Mouse (Mus musculus) v-Abl transformed pro-B cells (cell line): ENCODE data around the gene Phf21a.

Source experiments
- in situ Hi-C, 2 experiments: fragments of 400-800 bp; cut with MboI; formaldehyde crosslinking; loops; one replicate each; pipeline ENCODE4 v1.15.1; 2025; ENCODE audit not compliant: unreplicated experiment in 2 of 2

The Phf21a gene

DNA sequence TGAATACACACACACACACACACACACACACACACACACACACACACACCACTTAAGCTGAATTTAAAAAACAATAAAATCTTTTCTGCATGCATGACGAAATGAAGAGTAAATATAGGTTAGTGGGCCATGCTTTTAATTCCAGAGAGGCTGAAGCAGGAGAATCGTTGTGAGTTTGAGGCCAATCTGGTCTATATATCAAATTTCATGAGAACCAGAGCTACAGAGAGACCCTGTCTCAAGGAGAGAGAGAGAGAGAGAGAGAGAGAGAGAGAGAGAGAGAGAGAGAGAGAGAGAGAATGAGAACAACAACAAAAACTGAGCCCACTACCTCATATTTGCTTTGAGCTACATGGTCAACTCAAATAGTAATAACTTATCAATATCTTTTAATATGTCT, at the start of gene Phf21a:
TSS of gene Phf21a (plus strand) at position 301 of the 400 bp plus-strand sequence.
- in situ Hi-C loops: no loop called here

DNA sequence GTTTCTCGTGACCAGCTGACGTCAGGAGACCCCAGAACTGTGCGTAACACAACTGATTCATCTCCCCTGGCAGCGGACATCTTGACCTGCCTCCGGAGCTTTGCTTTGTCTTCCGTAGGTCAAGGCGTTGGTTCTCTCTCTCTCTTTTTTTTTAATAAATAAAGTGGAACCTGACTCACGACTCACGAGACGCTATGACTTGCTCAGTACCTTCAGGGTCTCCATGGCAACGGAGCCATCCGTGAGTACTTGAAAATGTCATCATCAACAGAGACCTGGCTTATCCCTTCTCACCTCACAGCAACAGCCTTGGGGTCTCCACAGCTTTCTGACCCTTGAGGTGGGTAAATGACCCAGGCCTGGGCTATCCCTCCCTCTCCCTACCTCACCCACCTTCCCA, 49.6 kb upstream of the Phf21a start:
- in situ Hi-C loops: no loop called here

DNA sequence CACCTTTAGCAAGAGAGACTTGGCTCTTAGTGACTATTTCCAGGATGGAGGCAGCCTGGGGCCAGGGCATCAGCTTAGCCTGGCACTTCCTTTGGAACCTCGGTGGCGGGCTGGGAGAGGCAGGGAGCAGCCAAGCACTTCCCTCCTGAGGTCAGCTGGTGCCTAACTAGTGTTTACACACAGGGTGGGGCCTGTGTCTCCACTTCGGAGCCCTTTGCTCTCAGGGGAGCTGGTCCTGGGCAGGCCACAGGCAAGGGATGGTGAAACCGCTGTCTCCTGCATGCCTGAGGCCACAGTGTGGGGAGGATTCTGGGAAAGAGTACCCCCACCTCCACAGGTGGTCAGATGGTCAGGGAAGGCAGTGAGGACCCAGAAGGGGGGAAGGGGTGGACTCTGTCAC, 45.3 kb upstream of the Phf21a start:
- in situ Hi-C loops: no loop called here

DNA sequence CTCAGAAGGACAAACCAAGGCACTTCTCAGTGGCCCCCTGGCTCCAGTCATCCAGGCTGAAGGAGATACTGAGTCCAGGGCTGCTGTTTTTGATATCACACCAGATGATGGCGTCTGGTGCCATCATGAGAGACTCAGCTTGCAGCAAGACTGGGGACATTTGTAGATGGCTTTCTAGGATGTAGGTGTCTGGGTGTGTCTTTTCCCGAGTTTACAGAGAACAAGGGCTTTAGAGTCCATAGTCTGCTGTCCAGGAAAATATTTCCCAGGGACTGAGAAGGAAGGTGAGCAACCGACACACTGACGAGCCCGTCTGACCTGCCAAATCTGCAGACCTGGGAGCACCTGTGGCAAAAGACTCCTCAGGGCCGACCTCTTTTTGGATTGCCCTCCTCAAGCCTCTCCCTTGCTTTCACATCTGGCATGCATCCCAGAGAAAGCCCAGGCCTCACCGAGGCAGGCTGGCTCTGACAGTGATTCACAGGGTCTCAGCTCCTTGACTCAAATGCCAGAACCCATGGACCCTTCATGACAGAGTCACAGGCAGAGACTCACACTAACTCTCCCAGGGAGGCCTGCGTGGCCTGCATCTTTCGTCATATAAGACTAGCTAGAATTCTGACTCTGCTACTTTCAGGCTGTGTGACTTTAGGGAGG, 44.8 kb upstream of the Phf21a start:
- in situ Hi-C loops: no loop called here

DNA sequence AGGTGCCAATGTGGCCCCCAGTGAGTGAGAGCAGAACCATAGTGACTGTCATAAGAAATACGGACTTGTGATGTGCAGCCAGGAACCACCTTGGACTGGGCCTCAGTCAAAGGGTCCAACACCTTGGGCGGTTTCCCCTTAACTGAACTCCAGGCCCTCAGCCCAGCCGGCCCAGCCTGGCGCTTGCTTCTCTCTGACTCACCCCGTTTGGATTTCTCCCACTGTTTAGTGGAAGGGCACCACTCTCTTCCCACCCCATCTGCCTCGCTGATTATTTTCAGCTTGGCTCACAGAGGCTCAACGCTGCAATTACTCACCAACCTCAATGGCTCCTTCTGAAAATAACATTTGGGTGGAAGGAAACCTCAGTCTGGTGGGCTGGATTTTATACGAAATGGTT, 40.7 kb upstream of the Phf21a start:
- in situ Hi-C loops: no loop called here

DNA sequence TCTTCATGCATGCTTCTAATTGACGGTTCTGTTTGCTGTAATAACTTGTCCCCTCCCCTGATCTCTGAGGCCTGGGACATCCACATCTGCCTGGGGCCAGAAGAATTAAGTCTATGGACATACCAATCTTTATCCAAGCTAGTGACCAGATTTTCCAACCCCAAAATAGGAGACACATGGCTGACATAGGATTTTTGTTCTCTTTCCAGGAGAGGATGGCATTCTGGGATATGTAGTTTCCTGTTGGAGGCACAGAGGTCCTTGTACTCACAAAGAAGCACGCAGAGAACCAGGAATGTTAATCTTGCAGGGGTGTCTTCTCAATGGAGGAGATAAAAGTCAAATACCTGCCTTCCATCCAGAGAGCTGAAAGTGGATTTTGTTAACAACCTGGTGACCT, 40.2 kb upstream of the Phf21a start:
- in situ Hi-C loops: no loop called here

DNA sequence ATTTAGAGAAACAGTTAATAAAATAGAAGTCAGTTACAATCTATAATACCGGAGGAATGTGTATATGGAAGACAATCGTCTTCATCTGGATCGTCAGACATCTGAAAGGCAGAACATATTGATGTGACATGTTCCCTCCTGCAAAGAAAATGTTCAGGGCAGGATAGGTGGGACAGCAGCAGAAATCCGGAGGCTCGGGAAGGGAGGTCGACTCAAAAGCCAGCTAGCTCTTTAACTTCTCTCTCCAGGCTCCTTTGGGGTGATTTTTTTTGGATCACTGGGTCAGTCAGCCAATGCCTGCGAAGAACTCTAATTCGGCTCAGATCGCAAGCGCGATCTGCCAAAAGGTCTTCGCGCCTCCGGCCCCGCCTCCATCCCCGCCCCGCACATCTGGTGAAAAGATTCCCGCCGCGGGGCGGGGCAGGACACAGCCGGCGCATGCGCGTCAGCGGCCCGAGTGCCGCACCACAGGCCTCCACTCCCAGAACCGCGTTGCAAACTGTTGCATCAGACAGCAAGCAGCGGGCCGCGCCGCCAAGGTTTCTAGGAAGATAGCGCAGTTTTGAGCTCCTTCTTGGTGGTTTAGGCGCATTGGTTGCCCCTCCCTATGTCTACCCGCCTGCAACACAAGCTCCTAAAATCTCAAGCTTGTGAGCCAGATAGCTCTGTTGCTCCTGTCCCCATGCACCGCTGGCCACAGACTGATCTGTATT, 37.7 kb upstream of the Phf21a start:
- in situ Hi-C loops: loop anchor here (5.0 kb wide), 4 partner anchors 68 to 272 kb away; partner anchors contain the start of gene Chrm4 (in 1 of the 2)

DNA sequence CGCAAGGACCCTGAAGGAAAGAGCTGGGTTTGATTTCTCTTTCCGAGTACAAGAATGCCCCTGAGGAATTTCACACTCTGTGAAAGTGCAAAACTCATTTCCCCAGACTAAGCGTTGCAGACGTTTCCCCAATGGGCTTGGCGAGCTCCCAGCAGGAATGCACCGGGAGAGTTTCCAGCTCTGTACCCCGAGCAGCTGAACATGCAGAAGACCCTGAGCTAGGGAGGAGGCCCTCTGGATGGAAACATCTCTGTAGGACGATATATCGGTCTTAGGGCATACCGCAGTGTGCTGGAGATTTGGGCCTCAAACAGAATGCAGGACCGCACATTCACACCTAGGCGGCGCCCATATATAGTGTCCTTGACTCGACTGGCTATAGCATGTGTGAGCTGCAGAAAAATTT, 37.1 kb upstream of the Phf21a start:
- in situ Hi-C loops: loop anchor here (5.0 kb wide), 4 partner anchors 69 to 271 kb away; partner anchors contain the start of gene Chrm4 (in 1 of the 2)

DNA sequence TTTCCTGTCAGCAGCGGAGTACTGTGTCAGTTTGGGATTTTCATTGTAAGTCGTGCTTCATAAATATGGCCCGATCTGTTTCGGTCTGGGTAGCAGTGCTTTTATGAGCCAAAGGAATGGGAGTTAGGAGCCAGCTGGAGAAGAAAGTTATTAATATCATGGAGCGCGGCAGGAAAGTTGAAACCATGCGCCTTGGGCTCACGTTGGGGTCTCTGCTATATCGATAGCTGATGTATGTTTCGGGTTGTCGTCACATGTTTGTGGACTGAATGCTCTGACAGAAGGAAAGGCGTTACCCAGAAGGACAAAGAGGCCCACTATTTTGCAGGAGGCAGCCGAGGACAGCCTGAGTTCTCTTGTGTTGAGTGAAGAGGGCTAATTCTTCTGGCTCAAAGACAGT, 36.2 kb upstream of the Phf21a start:
- in situ Hi-C loops: loop anchor here (5.0 kb wide), 4 partner anchors 69 to 271 kb away; partner anchors contain the start of gene Chrm4 (in 1 of the 2)

DNA sequence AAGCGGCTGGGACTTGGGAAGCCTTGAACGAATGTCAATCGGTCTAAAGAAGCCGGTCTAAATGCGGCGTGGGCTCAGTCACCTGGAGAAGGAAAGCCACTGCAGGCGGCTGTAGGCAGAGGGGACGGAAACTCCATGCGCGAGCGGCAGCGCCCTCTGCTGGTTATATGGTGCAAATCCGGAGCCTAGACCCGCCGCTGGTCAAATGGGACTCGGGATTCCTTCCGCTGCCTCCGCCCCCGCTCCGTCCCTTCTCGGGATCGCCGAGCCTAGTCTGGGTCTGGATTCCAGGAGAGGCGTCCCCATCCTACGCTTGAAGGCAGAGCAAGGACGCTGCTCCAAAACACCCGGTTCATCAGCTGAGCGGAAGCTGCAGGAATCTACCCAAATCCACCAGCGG, 34.4 kb upstream of the Phf21a start:
- in situ Hi-C loops: loop anchor here (5.0 kb wide), 4 partner anchors 71 to 269 kb away; partner anchors contain the start of gene Chrm4 (in 1 of the 2)

DNA sequence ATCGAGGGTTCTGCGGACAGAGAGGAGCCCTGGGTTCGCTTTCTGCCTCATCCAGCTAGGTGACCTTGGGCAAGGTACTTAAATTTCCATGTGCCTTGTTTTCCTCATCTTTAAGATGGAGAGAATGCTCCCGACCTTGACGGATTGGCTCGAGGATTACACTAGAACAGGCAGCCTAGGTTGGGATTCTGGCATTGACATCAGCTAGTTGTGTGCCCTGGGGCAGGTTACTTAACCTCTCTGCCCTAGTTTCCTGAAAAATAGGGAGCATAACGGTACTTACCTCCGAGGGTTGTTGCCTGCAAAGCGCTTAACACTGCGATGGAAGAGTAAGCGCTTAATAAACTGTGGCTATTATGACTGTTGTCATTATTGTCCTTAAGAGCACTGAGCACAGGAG, 34.0 kb upstream of the Phf21a start:
- in situ Hi-C loops: loop anchor here (5.0 kb wide), 4 partner anchors 72 to 268 kb away; partner anchors contain the start of gene Chrm4 (in 1 of the 2)

DNA sequence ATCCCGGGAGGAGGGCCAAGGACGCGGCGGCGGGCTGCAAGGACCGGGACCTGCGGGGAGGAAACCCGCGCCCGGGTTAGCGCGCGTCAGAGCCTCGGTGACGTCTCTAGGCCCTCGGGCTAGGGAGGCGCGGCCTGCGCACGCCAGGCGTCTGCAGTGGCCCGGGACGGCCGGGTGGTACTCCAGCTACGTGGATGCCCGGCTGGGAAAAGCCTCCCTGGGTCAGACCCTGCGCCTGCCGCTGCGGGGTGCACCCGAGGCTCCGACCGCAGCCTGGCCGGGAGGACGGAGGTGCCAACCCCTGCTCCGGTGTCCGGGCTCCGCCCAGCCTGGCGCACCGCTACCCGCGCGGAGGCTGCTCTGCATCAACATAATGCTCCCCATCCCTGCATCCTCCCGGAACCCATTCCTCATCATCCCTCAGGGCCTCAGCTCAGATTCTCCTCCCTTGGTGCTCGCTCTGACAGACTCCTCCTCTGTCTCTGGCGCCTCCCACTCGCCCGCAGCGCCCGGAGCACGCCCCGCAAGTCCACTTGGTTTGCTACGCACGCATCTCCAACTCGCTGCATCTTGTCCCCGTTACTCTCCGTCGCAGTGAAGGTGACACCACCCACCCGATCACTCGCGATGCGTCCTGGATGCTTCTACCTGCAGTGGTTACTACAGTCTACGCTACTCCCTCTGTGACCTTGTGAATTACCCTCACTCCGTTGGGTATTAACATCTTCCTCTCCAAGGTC, 33.3 kb upstream of the Phf21a start:
- in situ Hi-C loops: loop anchor here (5.0 to 10.0 kb wide), 5 partner anchors 72 to 275 kb away; partner anchors contain the start of gene Chrm4 (in 1 of the 2)

DNA sequence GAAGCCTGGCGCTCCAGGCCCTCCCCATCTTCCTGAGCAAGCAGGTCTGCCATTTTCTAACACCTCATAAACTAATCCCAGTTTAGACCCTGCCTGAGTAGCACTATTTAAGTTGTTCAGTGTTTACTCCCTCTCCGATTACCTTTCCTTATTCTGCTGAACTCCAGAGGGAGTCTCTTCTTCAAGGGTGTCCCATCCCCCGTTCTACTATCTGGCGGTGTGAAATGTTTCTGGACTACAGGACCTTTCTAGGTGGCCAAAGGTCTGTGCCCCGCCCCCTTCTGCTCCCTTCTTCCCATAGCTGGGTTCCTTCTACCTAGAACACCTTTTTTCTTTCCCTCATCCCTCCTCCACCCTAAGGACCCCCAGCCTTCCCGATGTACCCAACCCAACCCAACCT, 32.6 kb upstream of the Phf21a start:
- in situ Hi-C loops: loop anchor here in 1 of 2 experiments (10.0 kb wide), 1 partner anchor 275 kb away; no protein-coding TSS in a partner anchor

DNA sequence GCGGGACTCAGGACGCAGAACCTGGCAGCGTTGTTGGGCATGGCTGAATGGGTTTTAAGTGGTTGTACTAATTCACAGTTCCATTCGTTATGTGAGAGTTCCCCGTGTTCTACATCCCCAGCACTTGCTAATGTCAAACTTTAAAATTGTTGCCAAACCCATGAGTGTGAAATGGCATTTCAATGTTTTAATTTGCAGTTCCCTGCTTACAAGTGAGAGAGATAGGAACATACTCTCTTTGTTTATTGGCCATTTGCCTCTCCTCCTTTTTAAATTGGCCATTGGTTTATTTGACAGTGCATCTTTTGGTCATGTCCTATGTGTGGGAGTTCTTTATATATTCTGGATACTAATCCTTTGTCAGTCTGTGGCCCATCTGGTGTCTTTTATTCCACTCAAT, 31.6 kb upstream of the Phf21a start:
- in situ Hi-C loops: loop anchor here in 1 of 2 experiments (10.0 kb wide), 1 partner anchor 277 kb away; no protein-coding TSS in a partner anchor

DNA sequence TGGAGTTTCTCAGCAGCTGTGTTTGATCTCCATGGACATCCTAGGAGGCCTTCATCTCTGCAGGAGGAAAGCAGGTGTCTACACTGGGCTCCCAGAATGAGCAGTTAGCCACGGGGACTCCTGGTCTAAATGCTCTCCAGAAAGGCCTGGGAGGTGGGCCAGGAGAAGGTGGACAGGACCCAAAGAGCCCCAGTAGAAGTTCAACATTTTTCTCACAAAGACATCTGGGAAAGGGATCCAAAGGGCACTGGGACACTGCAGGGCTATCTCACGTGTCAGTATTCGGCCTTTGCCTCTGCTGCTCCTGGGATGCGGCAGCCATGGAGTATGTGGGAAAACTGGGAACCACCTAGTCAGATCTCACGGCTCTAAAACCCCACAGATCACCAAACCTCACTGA, 29.8 kb upstream of the Phf21a start:
- in situ Hi-C loops: loop anchor here in 1 of 2 experiments (10.0 kb wide), 1 partner anchor 278 kb away; no protein-coding TSS in a partner anchor

DNA sequence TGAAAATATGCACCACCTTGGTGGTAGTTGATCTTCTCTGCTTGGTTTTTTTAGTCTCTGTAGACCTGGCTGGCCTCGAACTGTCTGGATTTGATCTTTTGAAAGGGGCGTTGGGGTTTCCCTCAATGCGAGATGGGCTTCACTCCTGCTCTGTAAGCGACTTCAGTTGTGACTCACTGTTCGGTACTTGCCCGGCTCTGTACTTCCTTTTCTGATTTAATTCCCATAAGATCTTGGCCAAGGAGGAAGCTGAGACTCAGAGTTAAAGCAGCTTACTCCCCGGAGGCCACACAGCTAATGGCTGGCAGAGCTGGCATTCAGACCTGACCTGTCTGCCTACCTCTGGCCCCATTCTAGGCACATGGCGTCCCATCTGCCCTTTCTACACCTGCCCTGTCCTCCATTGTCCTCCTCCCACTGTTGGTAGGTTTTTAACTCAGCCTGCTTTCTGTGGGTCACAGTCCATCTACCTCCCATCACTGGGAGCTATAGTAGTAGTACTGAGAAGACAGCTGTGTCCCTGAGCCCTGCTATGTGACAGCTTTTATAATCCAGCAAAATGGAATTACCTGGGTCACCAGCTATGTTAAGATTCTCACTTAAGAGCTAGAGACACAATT, 27.5 kb upstream of the Phf21a start:
- in situ Hi-C loops: loop anchor here in 1 of 2 experiments (10.0 kb wide), 1 partner anchor 281 kb away; no protein-coding TSS in a partner anchor

DNA sequence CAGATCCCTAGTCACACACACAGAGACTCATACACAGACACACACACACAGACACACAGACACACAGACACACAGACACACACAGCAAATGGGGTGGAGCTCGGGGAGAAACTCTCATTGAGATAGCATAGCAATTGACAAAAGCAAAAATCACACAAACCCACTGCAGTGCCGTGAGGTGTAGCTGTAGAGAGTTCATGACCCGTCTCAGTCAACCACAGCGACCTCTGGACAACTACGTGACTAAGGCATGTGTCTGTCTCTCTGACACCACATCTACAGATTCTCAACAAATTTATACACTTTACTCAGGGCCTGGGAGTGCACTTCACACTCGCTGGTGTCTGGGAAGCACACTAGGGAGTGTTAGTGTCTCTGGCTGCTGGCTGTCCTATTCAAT, 27.0 kb upstream of the Phf21a start:
- in situ Hi-C loops: loop anchor here in 1 of 2 experiments (10.0 kb wide), 1 partner anchor 281 kb away; no protein-coding TSS in a partner anchor

DNA sequence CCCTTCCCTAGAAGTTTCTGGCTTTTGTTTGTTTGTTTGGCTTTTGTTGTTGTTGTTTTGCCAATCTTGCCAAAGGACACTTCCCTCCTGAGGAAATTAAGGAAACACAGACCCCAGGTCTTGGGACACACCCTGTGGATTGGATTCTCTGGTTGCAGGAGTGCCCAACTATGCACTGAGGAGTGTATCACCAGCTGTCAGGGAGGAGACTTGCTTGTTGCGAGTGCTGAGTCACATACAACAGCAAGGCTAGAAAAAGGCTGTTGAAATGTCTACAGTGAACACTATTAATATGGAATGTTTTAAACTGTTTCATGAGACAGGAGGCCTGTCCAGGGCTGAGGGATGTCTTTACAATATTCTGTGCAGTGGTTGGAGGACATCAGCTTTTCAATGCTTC, 26.0 kb upstream of the Phf21a start:
- in situ Hi-C loops: loop anchor here in 1 of 2 experiments (10.0 kb wide), 1 partner anchor 282 kb away; no protein-coding TSS in a partner anchor

DNA sequence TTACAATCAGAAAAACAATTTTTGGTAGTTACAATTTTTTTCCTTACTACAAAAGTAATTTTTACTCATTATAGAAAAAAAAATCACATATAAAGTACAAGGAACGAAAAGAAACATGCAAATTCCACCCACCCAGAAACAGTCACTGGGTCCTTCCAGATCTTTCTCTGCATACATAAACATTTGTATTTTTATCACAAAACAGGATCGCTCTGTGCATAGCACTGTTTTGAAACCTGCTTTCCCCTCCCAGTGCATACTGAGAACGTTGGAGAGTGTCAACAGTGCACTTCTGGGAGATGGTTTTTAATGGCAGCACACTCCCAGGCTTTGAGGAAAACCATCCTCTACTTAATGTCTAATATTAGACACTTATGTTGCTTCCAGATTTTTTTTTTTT, 25.3 kb upstream of the Phf21a start:
- in situ Hi-C loops: loop anchor here in 1 of 2 experiments (10.0 kb wide), 1 partner anchor 283 kb away; no protein-coding TSS in a partner anchor

DNA sequence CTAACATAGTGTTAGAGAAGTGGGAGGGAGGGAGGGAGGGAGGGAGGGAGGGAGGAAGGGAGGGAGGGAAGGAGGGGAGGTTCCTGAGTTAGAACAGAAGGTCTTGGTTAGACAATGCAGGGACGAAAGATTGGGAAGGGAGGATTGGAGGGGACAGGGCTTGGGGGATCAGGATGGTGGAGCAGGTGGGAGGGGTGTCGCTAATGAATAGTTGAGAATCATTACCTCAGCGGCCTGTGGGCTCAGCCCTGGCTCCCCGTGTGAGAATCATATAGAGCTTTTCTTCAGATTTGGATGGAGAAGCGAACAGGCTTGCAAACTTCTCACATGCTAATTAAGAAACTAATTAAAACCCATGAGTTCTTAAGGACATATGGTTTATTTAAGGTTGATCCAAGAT, 23.3 kb upstream of the Phf21a start:
- in situ Hi-C loops: loop anchor here in 1 of 2 experiments (10.0 kb wide), 1 partner anchor 285 kb away; no protein-coding TSS in a partner anchor
